Mouse (Mus musculus) urinary bladder, adult 2 months (tissue): Measurements from ENCODE around the gene BC025920. TPM values are rescaled to one million over a fixed set of nuclear protein-coding genes. Genes with fewer than 3 reads are reported as not detected.
A peak's percentile ranks its signal among the peaks of the same experiment; 100 is the strongest.

ENCODE experiments used
- DNase-seq: peaks from one replicate; pipeline ENCODE4 v3.0.0; 2022; ENCODE audit warnings: low spot score
- polyA plus RNA-seq: library from polyadenylated mRNA; depleted of rRNA; stranded (reverse); fragments of >200 nt; gene quantifications from 2 replicates; pipeline ENCODE4 v1.2.3, GENCODE M21; 2012

The BC025920 gene
- polyA plus RNA-seq, 1 experiment: 2.3 TPM

DNA sequence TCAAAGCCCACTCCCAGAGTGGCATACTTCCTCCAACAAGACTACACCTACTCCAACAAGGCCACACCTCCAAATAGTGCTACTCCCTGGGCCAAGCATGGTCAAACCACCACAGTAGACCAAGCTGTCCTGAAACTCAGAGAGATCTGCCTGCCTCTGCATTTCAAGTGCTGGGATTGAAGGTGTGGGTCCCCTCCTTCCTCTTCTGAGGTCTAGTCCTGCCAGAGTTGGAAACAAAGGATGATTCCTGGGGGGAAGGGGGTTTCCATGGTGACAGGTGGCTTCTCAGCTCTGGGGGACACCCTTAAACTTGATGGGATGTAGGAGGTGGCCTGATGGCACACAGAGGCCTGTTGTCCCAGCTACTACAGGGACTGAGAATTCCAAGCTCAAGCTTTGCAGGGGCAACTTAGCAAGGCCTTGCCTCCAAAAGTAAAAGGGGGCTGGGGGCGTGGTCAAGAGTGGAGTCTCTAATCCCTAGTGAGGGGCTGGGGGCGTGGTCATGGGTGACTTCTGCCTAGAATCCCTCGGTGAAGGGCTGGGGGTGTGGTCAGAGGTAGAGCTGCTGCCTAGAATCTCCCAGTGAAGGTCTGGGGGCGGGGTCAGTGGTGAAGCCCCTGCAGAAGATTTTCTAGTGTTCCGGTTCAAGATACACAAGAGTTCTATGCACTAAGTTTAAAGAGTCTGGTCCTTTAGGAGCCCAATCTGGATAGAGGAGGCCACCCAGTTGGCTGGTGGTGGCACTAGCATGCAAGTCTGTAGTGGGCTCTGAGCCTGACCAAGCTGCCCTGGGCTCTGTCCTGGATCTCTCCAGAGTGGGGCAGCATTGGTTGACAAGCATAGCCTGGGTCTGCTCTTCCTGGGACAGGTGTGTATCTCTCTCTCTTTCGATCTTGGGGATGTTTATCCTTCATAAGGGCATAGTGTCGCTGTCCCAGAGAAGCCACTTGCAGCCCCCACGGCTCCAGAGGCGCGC, 31.7 kb upstream of the BC025920 start, which contains the start of gene Tle2:
TSS of gene Tle2 (plus strand) at position 481 of the 976 bp plus-strand sequence.
- no peak for DNase-seq

DNA sequence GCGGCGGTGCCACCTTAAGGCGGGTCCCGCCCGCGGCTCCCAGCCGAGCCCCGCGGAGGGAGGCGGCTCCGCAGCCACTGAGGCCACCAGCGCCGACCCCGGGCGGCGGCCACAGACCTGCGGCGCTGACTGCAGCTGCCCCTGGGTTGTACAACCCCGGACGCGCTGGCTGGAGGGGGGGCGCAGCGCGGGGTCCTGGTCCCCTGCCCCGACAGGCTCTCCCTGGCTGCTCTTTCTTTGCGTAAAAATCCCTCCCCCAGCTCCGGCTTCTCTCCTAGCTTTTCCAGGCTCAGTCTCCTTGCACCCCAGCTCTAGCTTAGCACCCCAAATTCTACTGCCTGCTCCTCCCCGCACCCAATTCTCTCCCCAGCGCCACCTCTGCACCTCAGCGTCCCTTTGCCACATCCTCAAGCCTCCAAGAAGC, 30.9 kb upstream of the BC025920 start:
- peak; percentile 56 for DNase-seq

DNA sequence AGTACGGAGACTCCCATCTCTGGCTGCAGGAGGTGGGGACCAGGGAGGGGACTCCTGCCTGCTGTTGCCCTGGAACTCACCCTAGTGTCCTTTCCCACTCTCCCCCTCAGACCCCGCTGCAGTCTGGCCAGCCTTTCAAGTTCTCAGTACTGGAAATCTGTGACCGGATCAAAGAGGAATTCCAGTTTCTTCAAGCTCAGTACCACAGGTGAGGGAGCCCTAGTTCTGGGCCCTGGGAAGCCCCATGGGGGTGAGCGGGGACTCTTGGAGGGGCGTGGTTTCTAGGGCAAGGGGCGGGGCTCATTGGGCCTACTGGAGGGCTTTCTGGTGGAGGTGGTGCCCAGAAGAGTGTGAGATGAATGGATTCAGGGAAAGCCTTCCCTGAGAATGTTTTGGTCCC, 30.4 kb upstream of the BC025920 start:
- no peak for DNase-seq

DNA sequence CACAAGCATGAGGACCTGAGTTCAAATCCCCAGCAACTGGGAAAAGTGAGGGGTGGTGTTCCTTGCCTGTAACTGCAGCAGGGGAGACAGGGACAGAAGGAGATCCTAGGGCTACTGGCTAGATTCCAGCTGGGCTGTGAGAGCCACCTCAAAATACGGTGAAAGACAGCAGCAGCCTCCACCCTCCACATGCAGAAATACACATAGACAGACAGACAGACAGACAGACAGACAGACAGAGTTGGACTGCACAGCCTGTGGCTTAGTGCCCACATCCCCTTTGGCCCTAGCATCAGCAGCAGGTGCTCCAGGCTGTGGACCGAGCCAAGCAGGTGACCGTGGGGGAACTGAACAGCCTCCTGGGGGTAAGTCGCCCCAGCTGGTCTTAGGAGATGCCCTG, 26.1 kb upstream of the BC025920 start:
- DNase-seq: no peak

DNA sequence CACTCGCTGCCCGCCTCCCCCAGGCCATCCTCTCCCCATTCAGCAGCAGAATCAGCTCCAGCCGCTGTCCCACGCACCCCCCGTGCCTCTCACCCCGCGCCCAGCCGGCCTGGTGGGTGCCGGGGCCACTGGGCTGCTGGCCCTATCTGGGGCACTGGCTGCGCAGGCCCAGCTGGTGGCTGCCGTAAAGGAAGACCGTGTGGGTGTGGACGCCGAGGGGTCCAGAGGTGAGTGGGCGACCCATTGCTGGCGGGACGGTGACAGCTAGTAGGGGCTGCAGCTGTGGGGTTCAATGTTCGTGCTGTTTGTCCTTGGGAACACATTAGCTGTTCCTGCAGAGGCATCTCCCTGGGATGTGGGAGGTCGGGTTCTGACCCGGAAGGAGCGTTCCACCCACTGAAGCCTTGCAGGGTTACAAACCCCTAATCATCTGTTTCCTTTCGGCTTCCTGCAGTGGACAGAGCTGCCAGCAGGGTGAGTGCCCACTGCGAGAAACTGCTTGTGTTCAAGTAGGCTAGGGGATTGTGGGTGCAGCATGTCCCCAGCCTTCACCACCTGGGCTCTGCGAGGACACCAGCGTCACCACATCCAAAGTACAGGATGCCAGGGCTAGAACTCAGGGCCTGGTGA, 25.5 kb upstream of the BC025920 start:
- DNase-seq: no peak

DNA sequence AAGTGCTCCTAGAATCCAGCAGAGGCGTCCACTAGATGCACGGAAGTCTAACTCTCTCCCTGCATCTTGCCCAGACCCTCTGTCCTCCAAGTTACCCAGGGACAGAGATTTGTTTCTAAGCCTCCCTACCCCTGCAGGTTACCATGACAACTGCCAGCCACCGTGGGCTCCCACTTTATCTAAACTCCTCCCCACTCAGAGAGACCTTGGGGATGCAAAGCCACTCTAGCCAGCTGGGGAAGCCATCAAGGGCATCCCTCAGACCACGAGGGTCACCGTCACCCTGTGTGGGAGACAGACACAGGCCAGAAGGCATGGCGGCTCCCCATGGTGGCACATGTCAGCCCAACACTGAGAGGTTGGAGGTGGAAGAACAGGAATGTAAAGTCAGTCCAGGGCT, 22.7 kb upstream of the BC025920 start:
- DNase-seq: no peak

DNA sequence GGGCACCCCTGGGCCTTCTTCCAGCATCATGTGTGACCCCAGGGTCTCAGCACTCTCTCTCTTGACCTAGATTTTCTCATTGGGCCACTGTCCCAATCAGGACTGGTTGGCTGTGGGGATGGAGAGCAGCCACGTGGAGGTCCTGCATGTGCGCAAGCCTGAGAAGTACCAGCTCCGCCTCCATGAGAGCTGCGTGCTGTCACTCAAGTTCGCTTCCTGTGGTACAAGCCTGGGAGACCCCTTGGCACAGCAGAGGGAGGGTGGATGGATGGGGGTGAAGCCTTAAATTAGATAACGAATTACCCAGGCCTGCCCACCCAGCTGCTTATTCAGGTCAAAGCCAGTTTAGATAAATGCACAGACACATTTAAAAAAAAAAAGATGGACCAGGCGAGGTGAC, 17.3 kb upstream of the BC025920 start:
- no peak for DNase-seq

DNA sequence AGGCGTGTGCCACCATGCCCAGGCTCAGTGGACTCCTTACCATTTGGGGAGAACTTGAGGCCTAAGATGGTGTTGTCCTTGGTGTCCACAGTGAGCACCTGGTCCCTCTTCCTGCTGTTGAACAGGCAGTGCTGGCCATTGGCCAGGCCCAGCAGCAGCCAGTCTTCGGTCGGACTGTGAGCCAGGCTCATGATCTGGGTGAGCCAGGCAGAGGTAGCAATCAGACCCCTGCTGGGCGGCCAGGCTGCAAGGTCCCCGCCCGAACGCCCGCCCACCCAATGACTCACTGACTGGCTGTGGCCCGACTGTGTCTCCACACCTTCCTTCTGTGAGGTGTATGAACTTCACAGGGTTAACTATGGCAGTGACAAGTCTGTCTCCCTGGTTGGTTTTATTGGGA, 14.2 kb upstream of the BC025920 start:
- DNase-seq: no peak

DNA sequence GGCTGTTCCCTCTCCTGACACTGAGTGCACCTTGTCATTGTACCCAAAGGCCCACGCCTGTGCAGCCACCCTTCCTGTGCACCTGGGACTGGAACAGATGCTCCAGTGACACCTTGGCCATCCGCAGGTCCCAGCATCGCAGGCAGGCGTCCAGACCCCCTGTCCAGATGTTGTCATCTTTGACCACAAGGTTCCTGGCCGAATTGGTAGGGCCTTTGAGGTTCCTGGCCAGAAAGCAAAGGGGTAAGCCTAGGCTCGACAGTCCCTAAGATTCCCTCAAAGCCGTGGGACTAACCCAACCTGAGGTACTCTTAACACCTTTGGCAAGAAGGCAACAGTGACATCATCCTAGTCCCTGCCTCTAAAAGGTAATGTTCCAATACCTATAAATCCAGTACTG, 13.4 kb upstream of the BC025920 start:
- no peak for DNase-seq

DNA sequence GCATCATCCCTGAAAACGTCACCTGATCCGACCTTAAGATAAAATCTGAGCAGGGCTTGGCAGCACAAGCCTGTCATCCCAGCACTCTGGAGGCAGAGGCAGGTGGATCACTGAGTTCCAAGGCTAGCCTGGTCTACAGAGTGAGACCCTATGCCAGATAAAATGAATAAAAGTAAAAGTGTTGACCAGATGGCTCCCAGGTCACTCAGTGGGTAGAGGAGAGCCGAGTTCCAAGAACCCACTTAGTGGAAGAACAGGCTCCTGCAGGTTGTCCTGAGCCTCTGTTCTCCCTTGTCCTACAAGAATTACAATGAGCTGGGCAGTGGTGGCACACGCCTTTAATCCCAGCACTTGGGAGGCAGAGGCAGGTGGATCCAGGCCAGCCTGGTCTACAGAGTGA, 12.8 kb upstream of the BC025920 start:
- no peak for DNase-seq

DNA sequence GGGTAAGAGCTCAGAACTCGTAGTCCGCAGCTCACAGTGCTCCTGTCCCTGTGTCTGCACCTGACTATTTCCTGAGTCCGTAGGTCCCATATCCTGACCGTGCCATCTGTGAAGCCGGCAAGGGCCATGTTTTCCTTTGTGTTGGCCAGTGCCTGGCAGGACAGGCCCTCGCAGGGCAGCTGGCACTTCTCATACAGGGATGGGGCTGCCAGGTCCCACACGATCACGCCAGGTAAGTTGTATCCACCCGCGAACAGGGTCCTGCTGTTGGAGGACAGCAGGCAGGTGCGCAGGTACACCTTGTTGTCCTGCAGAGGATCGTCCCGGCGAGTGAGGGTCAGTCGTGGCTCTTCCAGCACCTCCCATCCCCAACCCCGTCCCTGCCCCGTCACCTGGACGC, 12.1 kb upstream of the BC025920 start:
- no peak for DNase-seq

DNA sequence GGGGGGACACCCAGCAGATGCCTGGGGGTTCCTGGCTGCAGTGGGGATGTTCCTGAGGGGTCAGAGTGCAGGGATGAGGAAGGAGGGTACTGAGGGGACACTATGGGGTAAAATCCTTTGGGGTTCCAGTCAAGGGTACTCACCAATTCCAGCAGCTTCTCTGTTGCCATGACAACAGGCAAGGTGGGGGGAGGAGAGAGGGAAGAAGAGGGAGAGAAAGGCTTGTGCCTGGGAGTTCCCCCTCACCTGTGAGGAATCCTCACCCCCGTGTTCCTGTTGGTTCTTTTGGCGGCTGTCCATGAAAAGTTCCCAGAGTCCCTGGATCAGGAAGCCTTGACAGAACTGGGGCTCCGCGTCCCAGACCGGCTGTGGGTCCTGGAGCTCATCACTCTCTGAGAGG, 10.5 kb upstream of the BC025920 start:
- no peak for DNase-seq

DNA sequence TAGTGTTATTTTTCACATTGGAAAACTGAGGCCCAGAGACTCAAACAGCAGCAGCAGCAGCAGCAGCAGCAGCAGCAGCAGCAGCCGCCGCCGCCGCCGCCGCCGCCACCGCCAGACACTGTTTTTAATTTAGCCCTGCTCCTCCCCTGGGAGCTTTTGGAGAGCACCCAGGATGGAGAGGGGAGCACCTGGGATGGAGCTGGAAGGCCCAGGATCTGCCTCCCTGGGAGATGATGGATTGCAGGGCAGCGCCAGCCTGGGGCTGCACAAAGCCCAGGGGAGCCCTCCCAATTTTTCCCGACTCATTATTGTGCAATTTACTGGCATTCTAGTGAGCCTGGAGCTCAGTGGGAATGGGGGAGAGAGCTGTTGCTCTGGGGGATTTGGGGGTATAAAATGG, 9.5 kb upstream of the BC025920 start:
- DNase-seq: no peak

DNA sequence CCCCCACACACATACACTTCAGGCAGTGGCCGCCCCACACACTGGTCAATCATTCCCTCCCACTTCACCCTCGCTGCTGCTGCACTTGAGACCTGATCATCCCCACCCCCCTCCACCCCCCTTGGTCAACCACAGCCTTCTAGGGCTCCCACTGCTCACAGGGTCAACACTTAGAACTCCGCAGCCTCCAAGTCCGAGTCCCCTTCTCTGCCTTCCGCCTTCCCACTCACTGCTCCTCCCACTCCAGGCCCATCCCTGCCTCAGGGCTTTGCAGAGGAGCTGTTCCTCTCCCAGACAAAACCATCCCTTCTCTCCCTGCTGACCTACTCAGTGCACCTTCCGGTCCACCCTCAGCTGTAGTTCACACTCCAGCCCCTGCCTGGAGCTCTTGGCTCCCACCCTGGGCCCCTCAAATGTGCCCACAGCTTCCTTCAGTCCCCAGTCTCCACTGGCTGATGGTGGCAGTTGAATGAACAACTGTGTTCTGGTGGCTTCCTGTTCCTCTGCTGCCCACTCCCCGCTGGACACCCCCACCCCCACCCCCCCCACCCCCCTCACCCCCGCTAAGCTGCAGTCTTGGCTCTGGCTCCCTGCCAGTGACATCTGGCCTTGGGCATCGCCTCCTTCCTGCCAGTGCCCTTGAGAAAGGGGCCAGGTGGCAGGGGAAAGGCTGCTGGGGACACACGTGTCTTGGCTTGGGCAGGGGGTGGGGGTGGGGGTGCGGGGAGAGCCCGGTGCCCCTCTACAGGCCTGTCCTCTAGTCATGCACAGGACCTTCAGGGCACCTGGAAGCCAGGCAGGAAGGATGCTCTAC, 8.7 kb upstream of the BC025920 start:
- DNase-seq: no peak

DNA sequence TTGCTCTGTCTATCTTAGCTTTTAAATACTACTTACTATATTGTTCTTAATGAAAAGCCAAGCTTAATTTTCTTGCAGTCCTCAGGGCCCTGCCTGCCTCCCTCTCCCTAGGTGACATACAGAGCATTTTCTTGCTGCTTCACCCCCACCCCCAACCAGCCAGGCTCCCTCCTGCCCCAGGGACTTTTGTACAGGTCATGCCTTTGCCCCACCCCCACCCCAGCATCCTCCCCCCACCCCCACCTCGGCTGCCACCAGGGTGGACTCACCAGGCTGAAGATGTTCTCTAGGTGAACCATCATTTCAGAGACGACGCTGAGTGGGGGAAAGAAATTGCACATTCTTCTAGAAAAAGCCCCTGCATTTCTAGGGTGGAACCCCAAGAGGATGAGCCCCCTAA, 7.7 kb upstream of the BC025920 start:
- no peak for DNase-seq

DNA sequence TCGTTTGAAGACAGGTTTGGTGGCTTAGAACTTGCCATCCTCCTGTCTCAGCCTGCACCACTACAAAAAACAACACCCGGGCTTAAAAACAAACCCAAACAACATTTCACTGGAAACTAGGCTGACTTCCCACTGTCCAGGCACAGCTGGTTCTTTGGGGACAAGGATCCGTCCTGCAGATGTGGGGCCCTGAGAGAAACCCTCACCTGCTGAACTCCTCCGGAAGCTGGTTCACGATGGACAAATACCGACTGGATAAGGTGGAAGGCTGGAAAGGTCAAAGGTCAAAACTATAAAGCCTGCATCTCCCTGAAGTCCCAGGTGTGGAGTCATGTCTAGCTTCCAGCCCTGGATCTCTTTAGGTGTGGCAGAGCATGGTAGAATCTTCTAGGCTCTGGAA, 7.2 kb upstream of the BC025920 start:
- DNase-seq: no peak

DNA sequence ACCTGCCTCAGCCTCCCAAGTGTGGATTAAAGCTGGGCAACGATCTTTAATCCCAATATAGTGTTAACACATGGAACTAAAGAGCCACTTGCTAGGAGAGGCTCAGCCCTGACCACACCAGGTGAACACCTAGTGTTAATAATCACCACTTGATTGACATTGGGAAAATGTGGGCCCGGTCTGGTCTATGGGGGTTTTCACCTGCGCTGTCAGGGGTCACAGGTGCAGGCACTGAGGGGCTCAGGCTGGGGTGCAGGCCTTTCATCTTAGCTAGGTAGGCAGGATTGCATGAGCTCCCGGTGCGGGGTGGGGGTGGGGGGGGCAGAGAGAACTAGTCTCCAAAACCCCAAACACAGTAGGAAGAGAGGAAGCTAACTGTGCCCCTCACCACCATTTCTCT, 6.4 kb upstream of the BC025920 start:
- no peak for DNase-seq

DNA sequence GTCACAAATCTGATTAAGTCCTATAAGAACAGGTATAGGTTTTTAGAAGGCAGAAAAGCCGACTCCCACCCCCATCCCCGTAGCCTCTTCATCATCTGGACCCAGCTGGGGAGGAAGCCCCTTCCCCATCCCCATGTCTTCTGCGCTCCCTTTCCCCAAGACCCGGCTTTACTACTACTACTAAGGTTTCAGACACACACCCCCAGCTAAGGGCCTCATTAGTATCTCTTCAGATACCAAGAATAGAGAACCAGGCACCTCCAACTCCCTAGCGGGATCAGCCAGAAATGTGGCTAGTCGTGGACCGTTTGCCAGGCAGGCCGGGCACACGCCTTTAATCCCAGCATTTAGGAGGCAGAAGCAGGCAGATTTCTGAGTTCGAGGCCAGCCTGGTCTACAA, 6.0 kb upstream of the BC025920 start:
- no peak for DNase-seq

DNA sequence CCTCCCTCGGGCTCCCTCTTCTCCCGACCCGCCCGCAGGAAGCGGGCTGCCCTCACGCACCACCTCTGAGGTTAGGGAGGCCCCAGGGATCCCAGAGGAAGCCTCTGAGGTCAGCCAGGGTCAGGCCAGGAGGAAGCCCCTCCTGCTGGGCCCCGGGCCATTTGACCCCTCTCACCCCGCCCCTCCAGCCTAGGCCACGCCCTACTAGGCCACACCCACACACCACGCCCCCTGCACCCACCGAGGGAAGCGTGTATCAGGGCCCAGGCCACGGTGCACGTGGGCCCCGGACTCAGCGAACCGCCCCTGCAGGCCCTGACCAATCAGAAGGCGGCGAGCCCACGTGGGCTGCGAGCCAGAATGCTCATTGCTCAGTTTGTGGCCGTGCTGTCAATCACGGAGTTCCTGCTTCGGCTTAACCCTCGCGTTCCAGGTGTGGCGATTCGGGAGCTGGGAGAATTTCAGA, 5.3 kb upstream of the BC025920 start, which contains the start of gene Tle6:
TSS of gene Tle6 (minus strand) at position 336 of the 466 bp plus-strand sequence.
- peak; percentile 85 for DNase-seq

DNA sequence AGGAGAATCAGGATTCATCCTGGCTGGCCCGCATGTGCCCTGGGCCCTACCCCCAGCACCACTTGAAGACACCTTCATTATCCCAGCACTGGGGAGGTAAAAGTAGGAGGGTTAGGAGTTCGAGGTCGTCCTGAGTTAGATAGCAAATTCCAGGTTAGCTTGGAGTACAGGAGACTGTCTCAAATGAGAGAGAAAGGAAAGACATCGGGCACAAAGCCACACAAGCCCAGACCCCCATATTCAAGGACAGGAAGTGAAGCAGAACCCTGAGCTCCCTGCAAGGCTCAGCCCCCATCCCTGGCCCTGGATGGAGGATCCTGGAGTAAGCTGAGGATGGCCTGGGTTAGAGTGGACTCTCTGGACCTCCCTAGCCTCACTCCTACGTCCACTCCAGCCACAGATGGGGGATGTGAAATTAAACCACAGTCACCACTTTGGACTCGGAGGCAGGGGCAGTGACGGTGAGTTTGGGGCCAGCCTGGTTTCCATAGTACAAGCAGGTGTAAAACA, 4.6 kb upstream of the BC025920 start:
- DNase-seq: no peak

DNA sequence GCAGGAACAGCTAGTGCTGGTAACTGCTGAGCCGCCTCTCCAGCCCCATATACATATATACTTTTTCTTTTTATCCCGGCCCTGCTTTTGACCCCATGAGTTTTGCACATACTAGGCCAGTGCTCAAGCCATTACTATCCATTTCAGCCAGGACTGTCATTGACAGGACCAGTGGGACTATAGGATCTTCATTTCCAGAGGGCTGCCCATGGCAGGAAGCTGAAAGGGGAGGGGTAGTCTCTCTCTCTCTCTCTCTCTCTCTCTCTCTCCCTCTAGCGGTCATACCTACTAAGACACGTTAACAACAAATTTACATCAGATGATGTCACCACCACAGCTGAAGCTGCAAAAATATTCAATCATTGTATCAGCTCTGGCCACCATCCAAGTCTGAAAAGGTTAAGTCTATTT, 3.3 kb upstream of the BC025920 start:
- DNase-seq: no peak
